Mouse (Mus musculus): ENCODE measurements around the gene Gm20696. TPM values are rescaled to one million over a fixed set of nuclear protein-coding genes. Genes with fewer than 3 reads are reported as not detected.

Gm20696 gene
- polyA plus RNA-seq, 1 experiment: 3.0 TPM

DNA sequence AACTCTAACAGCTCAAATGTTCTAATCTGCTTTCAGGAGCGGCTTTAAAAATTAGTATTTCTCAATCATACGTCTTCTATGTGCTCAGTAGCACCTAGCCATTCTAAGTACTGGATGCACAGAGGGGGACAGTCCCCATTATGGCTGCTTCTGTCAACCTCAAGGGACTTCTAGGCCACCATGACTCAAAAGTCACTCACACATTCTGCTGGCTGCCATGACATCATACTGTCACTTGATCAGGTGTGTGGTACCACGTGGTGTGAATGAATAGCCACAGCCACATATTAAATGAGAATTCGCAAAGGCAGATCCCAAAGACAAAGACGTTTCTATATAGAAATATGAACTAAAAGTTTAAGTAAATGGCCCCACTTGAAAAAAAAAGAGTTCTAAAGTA, 391.9 kb downstream of the Gm20696 start:
- no peak overlapping the region for H3K4me3 ChIP-seq (ENCODE audit: insufficient read depth, low read length)
- TF ChIP-seq CTCF (IDR thresholded peaks at IDR 0.05; ENCODE audit: low read depth, low read length) (no peak), POLR2A (IDR thresholded peaks at IDR 0.05; ENCODE audit: borderline replicate concordance, low read depth, low read length) (no peak)
- no peaks in the 10 kb centered on the region for H3K4me1 ChIP-seq (ENCODE audit: control insufficient read depth, insufficient read depth, low read length)
- no peak overlapping the region for H3K27ac ChIP-seq (ENCODE audit: insufficient read depth, low read depth, low read length)

DNA sequence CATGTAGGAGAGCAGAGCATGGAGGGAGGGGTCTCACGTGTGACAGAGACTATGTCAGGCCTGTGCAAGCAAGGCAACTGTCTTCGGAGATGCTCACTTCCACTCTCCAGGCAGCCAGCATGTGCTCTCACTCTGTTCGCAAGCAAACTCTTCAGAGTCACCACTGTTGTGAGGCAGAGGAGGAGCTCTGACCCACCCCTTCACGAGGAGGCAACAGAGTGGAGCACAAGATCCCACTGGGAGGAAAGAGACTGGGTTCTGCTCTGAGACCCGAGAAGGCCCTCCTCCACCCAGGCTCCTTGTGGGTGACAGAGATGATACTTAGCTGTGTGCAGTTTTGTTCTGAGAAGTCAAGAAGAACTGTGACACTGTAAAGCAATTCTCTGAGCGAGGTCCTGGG, 392.4 kb downstream of the Gm20696 start:
- TF ChIP-seq CTCF (IDR thresholded peaks at IDR 0.05; ENCODE audit: low read depth, low read length) (no peak), POLR2A (IDR thresholded peaks at IDR 0.05; ENCODE audit: borderline replicate concordance, low read depth, low read length) (no peak)
- Histone ChIP-seq H3K27ac (ENCODE audit: insufficient read depth, low read depth, low read length) (no peak overlapping the region), H3K4me1 (ENCODE audit: control insufficient read depth, insufficient read depth, low read length) (no peaks in the 10 kb centered on the region), H3K4me3 (ENCODE audit: insufficient read depth, low read length) (no peak overlapping the region)

GRCm38 (mm10) chr6:99273177-99273576, 393.4 kb downstream of the Gm20696 start:
- no peak for TF ChIP-seq CTCF (IDR thresholded peaks at IDR 0.05; ENCODE audit: low read depth, low read length)
- no peak for TF ChIP-seq POLR2A (IDR thresholded peaks at IDR 0.05; ENCODE audit: borderline replicate concordance, low read depth, low read length)
- Histone ChIP-seq H3K27ac (ENCODE audit: insufficient read depth, low read depth, low read length) (no peak overlapping the region), H3K4me3 (ENCODE audit: insufficient read depth, low read length) (no peak overlapping the region), H3K4me1 (ENCODE audit: control insufficient read depth, insufficient read depth, low read length) (no peaks in the 10 kb centered on the region)

DNA sequence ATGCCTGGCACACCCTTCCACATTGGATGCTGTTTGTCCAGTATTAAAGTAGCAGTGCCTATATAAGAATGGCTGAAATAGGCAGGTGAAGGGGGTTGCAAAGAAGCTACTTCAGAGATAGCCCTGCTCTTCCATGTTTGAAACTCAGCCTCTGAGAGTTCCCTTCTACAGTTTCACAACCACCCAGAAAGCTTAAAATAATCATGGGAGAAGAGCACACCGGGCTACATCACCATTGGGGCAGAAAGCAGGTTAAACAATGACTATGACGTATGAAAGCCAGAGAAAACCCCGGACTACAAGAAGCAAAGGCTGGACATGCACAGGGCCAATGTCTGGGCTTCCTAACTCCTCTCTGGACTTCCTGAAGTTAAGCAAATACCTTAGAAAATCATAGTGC, 394.4 kb downstream of the Gm20696 start:
- no peak overlapping the region for H3K4me3 ChIP-seq (ENCODE audit: insufficient read depth, low read length)
- H3K4me1 ChIP-seq (ENCODE audit: control insufficient read depth, insufficient read depth, low read length): no peaks in the 10 kb centered on the region
- TF ChIP-seq CTCF (IDR thresholded peaks at IDR 0.05; ENCODE audit: low read depth, low read length) (no peak), POLR2A (IDR thresholded peaks at IDR 0.05; ENCODE audit: borderline replicate concordance, low read depth, low read length) (no peak)
- H3K27ac ChIP-seq (ENCODE audit: insufficient read depth, low read depth, low read length): no peak overlapping the region

DNA sequence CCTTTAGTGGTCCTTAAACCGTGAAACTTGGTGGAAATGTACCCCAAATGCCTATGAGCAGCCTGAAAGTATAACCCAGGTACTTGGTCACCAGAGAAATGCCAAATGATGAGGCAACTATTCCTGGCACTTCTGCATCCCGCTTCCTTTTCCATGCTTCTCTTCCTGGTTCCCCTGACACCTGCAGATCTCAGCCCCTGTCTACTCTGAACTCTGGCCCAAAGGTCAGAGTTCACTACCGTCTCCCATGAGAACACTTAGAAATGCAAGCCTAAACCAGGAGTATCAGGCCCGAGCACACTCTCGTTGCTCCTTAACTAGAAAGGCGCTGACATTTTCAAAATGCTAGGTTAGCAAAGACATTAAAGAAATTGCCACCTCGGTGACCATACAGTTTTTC, 394.9 kb downstream of the Gm20696 start:
- TF ChIP-seq CTCF (IDR thresholded peaks at IDR 0.05; ENCODE audit: low read depth, low read length) (no peak), POLR2A (IDR thresholded peaks at IDR 0.05; ENCODE audit: borderline replicate concordance, low read depth, low read length) (no peak)

GRCm38 (mm10) chr6:99269921-99270320, 396.7 kb downstream of the Gm20696 start:
- Histone ChIP-seq H3K4me1 (ENCODE audit: control insufficient read depth, insufficient read depth, low read length) (no peaks in the 10 kb centered on the region), H3K4me3 (ENCODE audit: insufficient read depth, low read length) (no peak overlapping the region), H3K27ac (ENCODE audit: insufficient read depth, low read depth, low read length) (no peak overlapping the region)
- TF ChIP-seq POLR2A (IDR thresholded peaks at IDR 0.05; ENCODE audit: borderline replicate concordance, low read depth, low read length): no peak
- TF ChIP-seq CTCF (IDR thresholded peaks at IDR 0.05; ENCODE audit: low read depth, low read length): no peak

More for the DNA sequence above, 394.9 kb downstream of the Gm20696 start:
- H3K27ac ChIP-seq (ENCODE audit: insufficient read depth, low read depth, low read length): no peak overlapping the region
- H3K4me3 ChIP-seq (ENCODE audit: insufficient read depth, low read length): no peak overlapping the region
- no peaks in the 10 kb centered on the region for H3K4me1 ChIP-seq (ENCODE audit: control insufficient read depth, insufficient read depth, low read length)

DNA sequence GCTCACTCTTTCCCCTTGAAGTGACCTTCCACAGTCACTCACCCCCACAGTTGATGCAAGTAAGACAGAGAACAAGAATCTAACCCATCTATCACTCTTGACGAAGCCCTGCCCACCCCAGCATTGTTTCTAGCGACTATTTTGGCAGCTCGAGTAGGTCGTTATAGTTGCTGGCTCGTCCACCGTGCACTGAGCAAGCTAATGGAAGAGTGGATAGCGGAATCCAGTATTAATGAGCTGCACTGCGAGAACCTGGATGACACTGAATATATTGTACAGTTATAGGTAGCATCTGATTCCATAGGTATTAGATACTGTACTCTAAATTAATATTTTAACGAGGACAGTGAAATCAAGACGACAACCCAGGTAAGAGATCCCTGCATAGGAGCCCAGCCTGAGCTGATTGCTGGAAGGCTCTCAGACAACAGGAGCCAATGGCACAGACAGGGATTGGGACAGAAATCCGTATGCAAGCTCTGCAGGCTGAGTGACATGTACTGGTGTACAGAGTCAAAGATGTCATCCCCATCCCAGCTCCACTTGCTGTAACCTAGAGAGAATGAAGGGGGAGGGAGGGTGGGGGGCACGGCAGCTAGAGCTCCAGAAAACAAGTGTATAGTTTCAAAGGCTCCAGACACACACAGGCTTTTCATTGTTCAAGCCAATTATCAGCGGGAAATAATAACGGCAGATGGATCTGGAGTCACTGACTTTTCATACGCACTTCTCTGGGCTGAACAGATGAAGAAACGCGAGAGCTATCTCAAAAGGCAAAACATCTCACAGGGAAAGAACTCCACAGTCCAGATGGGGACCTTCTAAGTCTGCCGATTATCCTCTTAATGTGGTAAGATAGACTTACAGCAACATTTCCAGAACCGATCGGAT, 398.2 kb downstream of the Gm20696 start:
- peaks cover 12% of the 10 kb centered on the region for H3K4me1 ChIP-seq (ENCODE audit: control insufficient read depth, insufficient read depth, low read length)
- no peak for TF ChIP-seq POLR2A (IDR thresholded peaks at IDR 0.05; ENCODE audit: borderline replicate concordance, low read depth, low read length)
- no peak for TF ChIP-seq CTCF (IDR thresholded peaks at IDR 0.05; ENCODE audit: low read depth, low read length)
- no peak overlapping the region for H3K27ac ChIP-seq (ENCODE audit: insufficient read depth, low read depth, low read length)
- H3K4me3 ChIP-seq (ENCODE audit: insufficient read depth, low read length): no peak overlapping the region

- Histone ChIP-seq H3K4me1 (ENCODE audit: control insufficient read depth, insufficient read depth, low read length) (peaks cover 12% of the 10 kb centered on the region), H3K27ac (ENCODE audit: insufficient read depth, low read depth, low read length) (no peak overlapping the region), H3K4me3 (ENCODE audit: insufficient read depth, low read length) (no peak overlapping the region)
- TF ChIP-seq POLR2A (IDR thresholded peaks at IDR 0.05; ENCODE audit: borderline replicate concordance, low read depth, low read length): no peak
- no peak for TF ChIP-seq CTCF (IDR thresholded peaks at IDR 0.05; ENCODE audit: low read depth, low read length)
These were observed 400.5 kb downstream of the Gm20696 start for GRCm38 (mm10) chr6:99265945-99266656.

DNA sequence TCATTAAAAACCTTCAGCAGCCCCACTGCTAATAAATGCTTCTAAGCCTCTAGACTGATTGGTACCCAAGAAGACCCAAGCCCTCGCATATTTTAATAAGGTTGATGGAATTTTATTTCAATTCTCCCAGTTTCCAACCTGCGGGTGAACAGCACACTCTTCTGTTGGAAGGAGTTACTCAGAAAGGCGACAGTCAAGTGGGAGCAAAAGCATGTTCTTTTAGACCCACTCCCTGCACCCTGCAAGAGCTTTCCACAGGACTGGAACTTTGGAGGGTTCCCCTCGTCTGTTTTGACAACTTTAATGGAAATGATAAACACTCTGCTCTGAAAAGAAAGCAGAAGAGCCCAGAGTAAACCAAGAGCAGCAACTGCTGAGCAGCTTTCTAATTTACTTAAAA, 401.4 kb downstream of the Gm20696 start:
- no peak for TF ChIP-seq POLR2A (IDR thresholded peaks at IDR 0.05; ENCODE audit: borderline replicate concordance, low read depth, low read length)
- TF ChIP-seq CTCF (IDR thresholded peaks at IDR 0.05; ENCODE audit: low read depth, low read length): no peak
- Histone ChIP-seq H3K27ac (ENCODE audit: insufficient read depth, low read depth, low read length) (no peak overlapping the region), H3K4me3 (ENCODE audit: insufficient read depth, low read length) (no peak overlapping the region), H3K4me1 (ENCODE audit: control insufficient read depth, insufficient read depth, low read length) (peaks cover 14% of the 10 kb centered on the region)

Data from bone marrow macrophage, adult 2 months (primary cell).